Mouse (Mus musculus) heart, embryonic 12.5 days (tissue): ENCODE measurements around the gene Dcaf6. TPM values are rescaled to one million over a fixed set of nuclear protein-coding genes. Genes with fewer than 3 reads are reported as not detected.

ENCODE experiments used
- ATAC-seq: fragments of 200-750 bp; cut with Nextera tagmentation; 2 replicates; pipeline ENCODE4 v1.8.0; 2017; ENCODE audit warnings: moderate TSS enrichment, moderate library complexity; ENCODE audit not compliant: insufficient number of reproducible peaks, low FRiP score
- H3K27ac ChIP-seq: fragments of 300-500 bp; sonication (generic); 2 replicates; pipeline ENCODE4 v1.5.1; 2016; ENCODE audit warnings: mild to moderate bottlenecking, moderate library complexity; ENCODE audit not compliant: poor library complexity, severe bottlenecking
- H3K27me3 ChIP-seq: fragments of 300-500 bp; sonication (generic); replicated peaks from 2 replicates; pipeline ENCODE4 v1.6.1; 2016; ENCODE audit warnings: mild to moderate bottlenecking, moderate library complexity
- H3K36me3 ChIP-seq: fragments of 300-500 bp; sonication (generic); 2 replicates; pipeline ENCODE4 v1.6.1; 2016; ENCODE audit warnings: mild to moderate bottlenecking, moderate library complexity
- H3K4me1 ChIP-seq: fragments of 300-500 bp; sonication (generic); replicated peaks from 2 replicates; pipeline ENCODE4 v1.6.1; 2016; ENCODE audit warnings: mild to moderate bottlenecking
- H3K4me2 ChIP-seq: fragments of 300-500 bp; sonication (generic); 2 replicates; pipeline ENCODE4 v1.6.1; 2016; ENCODE audit warnings: mild to moderate bottlenecking, moderate library complexity
- H3K4me3 ChIP-seq: fragments of 300-500 bp; sonication (generic); 2 replicates; pipeline ENCODE4 v1.5.1; 2016; ENCODE audit warnings: mild to moderate bottlenecking
- H3K9ac ChIP-seq: fragments of 300-500 bp; sonication (generic); 2 replicates; pipeline ENCODE4 v1.6.1; 2016; ENCODE audit warnings: mild to moderate bottlenecking, moderate library complexity
- H3K9me3 ChIP-seq: fragments of 300-500 bp; sonication (generic); replicated peaks from 2 replicates; pipeline ENCODE4 v1.6.1; 2016; ENCODE audit warnings: mild to moderate bottlenecking, moderate library complexity
- WGBS: fragments of 180-500 bp; shearing (Covaris S2); methylation state at CpG from one replicate; pipeline ENCODE4 v1.1.7; 2016; 5-methylcytosine and 5-hydroxymethylcytosine counted together
- polyA plus RNA-seq: library from polyadenylated mRNA; unstranded; fragments of >200 nt; fragmentation: Nextera tagmentation; extraction: Ambion mirVana; gene quantifications from 2 replicates; pipeline ENCODE4 v1.2.1, GENCODE M21; 2016

The Dcaf6 gene
- polyA plus RNA-seq, result 17.9 and 18.7 TPM in 2 replicates

DNA sequence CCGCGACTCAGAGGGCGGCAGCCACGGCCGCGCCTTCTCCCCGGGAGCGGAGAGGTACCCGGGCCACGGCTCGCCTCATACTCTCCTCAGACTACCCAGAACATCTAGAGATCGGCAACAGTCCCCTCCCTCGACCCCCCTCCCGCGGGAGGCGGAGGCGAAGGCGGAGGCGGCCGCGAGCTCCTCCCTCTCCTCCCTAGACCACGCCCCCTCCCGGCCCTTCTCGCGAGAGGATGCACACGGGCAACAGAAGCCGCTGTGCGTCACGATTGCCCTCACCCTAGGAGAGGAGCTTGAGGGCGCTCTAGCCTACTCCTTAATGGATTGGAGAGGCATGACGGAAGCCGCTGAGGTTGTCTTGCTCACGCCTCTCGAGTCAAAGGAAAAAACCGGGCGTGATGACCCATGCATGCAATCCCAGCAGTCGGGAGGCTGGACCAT, at the start of gene Dcaf6, which contains the start of gene Mpc2:
TSS of gene Dcaf6 (minus strand) at position 116 of the 441 bp plus-strand sequence.
TSS of gene Mpc2 (plus strand) at position 278 of the 441 bp plus-strand sequence.
- no peaks in the 10 kb centered on the region for H3K9me3 ChIP-seq
- ATAC-seq, result peak; percentile 92
- H3K4me3 ChIP-seq, result peak within 1 kb of the TSS; percentile 80
- H3K4me2 ChIP-seq, result peak within 1 kb of the TSS; percentile 87
- H3K4me1 ChIP-seq, result peaks cover 4% of the 10 kb centered on the region
- no peaks in the 10 kb centered on the region for H3K27me3 ChIP-seq
- peak within 1 kb of the TSS; percentile 90 for H3K9ac ChIP-seq
- H3K36me3 ChIP-seq, result no peaks in the 10 kb centered on the region
- WGBS, result under 1% methylated on average over 37 of the region's 37 CpGs
- H3K27ac ChIP-seq, result peak within 1 kb of the TSS; percentile 96

DNA sequence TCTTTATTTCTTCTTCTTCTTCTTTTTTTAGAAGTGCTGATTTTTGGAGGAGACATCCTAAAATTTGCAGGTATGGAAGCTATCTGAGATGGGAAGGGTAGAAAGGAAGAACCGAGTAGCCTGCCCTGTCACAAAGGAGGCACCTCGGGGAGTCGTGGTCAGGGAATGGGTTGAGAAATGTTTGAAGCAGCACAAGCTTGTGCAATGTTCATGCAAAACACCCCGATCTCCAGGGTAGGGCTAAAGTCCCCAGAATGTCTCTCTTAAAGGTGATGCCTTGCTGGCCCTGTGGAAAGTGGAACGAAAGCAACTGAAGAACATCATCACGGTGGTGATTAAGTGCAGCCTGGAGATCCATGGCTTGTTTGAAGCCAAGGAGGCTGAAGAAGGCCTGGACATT, 46.0 kb upstream of the Dcaf6 start:
- Histone ChIP-seq H3K4me3 (no peak overlapping the region), H3K27me3 (no peaks in the 10 kb centered on the region), H3K36me3 (no peaks in the 10 kb centered on the region), H3K27ac (no peak overlapping the region), H3K4me1 (peaks cover 18% of the 10 kb centered on the region), H3K9me3 (no peaks in the 10 kb centered on the region), H3K4me2 (no peak overlapping the region), H3K9ac (no peak overlapping the region)
- 80% methylated on average over 6 of the region's 6 CpGs for WGBS
- no peak for ATAC-seq

DNA sequence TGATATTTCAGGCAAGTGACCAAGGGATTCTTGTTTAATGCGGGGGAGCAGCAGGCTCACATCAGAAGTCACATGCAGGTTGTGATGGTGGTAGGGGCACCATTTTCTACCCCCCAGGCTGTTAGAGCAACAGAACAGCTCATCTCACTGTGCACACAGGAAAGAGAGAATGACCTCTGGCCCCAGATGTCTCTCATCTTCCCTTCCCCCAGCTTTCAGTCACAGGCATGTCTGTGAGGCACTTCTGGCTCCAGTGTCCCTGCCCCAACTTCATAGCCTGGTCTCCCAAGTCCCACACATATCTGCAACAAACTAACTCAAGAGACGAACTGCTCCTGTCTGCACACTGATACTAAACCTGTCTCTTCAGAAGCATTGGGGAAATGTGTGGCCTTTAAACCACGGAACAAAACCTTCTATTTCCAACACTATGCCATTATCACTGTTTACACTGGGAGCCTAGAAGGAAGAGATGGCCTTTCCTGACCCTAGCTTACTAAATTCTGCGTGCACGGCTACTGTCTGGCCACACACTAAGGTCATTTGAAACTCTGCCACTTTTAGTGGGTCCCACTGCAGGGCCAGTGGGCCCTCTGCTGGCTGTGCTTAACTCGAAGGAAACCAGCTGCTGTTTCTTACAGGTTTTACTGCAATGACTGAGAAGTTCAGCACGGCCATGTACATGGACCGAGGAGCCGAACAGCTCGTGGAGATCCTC, 43.2 kb upstream of the Dcaf6 start:
- 30% methylated on average over 10 of the region's 10 CpGs for WGBS
- Histone ChIP-seq H3K9ac (no peak overlapping the region; the same call in 1 of the 2 replicates), H3K27me3 (no peaks in the 10 kb centered on the region), H3K27ac (no peak overlapping the region), H3K4me2 (no peak overlapping the region; the same call in 1 of the 2 replicates), H3K9me3 (no peaks in the 10 kb centered on the region), H3K36me3 (no peaks in the 10 kb centered on the region), H3K4me3 (no peak overlapping the region), H3K4me1 (peaks cover 18% of the 10 kb centered on the region)
- peak; percentile 48; the same call in 1 of the 2 replicates for ATAC-seq

DNA sequence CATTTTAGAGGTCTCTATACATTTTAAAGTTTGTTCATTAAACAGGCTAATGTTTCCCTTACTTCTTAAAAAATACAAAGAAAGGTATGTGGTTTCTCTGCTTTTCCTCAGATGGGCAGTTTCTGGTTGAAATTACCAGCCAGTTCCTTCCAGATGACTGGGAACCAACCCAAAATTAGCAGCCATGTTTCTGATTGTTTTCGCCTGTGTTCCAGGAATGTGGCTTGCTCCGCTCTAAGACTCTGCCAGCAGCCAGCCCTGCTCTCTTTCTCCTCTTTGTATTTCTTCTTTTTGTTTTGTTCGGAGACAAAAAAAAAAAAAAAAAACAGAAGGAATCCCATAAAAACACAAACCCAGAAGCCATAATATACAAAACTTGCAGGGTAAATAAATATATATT, 38.6 kb upstream of the Dcaf6 start:
- H3K4me3 ChIP-seq, result no peak overlapping the region
- H3K27ac ChIP-seq, result no peak overlapping the region
- H3K27me3 ChIP-seq, result no peaks in the 10 kb centered on the region
- no peaks in the 10 kb centered on the region for H3K9me3 ChIP-seq
- H3K4me2 ChIP-seq, result no peak overlapping the region
- no peaks in the 10 kb centered on the region for H3K36me3 ChIP-seq
- no peak overlapping the region for H3K9ac ChIP-seq
- no peak for ATAC-seq
- peaks cover 16% of the 10 kb centered on the region for H3K4me1 ChIP-seq
- 55% methylated on average over 3 of the region's 3 CpGs for WGBS

DNA sequence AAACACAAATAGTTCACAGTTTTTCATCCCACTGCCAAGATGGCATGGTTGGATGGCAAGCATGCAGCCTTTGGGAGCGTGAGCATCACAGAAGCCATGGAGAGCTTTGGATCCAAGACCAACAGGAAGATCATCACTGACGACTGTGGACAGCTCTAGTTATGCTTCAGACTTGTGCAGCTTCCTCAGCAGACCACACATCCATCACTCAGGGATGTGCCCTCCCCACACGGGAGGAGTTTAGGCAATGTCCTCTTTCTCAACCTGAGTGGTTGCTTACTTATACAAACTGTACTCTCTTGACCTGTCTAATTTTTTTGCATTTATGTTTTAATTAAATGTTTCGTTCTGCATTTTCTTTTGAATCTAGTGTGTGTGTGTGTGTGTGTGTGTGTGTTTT, 28.9 kb upstream of the Dcaf6 start:
- 76% methylated on average over 4 of the region's 4 CpGs for WGBS

DNA sequence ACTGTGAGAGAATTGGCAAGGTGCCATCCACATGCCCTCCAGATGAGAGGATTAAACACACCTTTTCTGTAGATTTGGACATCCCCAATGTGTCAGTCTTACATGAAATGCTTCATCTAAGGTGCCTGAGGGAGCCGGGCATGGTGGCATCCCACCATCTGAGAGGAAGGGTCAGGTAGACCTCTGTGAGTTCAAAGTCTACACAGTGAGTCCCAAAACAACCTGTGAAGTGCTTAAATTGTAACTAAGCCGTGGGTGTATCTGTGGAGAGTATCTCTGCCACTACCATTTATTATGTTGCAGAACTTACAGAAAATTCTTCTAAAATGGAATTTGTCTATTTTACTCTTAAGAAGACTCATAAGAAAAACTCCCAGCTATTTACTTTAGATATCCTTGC, 25.8 kb upstream of the Dcaf6 start:
- Histone ChIP-seq H3K4me2 (no peak overlapping the region), H3K27ac (no peak overlapping the region), H3K4me1 (no peaks in the 10 kb centered on the region), H3K4me3 (no peak overlapping the region), H3K9me3 (no peaks in the 10 kb centered on the region), H3K36me3 (peaks cover 14% of the 10 kb centered on the region), H3K9ac (no peak overlapping the region), H3K27me3 (no peaks in the 10 kb centered on the region)
- WGBS, result 76% methylated on average over 2 of the region's 2 CpGs
- ATAC-seq, result no peak

More for the DNA sequence above, 28.9 kb upstream of the Dcaf6 start:
- ATAC-seq, result no peak
- H3K36me3 ChIP-seq, result no peaks in the 10 kb centered on the region
- H3K4me1 ChIP-seq, result no peaks in the 10 kb centered on the region
- H3K9ac ChIP-seq, result no peak overlapping the region
- H3K27ac ChIP-seq, result no peak overlapping the region
- H3K4me2 ChIP-seq, result no peak overlapping the region
- no peaks in the 10 kb centered on the region for H3K9me3 ChIP-seq
- no peaks in the 10 kb centered on the region for H3K27me3 ChIP-seq
- no peak overlapping the region for H3K4me3 ChIP-seq

DNA sequence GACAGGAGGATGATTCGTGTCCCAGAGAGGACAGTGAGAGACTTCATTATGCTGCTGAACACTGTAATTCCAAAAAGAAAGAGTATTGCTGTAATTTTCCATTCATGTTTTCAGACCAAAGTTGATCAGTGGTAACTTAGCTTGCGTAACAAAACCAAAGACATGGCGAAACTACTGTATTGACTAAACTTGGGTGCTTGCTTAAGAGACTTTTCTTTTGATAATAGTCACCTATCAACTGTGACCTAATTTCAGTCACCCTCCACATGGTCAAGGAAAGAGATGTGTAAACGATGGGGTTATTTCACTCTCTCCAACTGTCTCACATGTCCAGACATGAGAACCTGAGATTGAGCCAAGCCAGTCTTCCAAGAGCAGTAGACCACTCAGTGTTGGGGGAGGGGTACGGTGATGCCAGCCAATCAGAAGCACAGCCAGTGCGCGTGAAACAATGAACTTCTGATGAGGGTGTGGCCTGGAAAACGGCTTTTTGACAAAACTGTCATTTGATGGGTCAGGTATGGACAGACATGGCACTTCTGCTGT, 24.5 kb upstream of the Dcaf6 start, which contains the start of gene Adcy10:
TSS of gene Adcy10 (plus strand) at position 496 of the 546 bp plus-strand sequence.
- Histone ChIP-seq H3K27ac (no peak within 1 kb of the TSS), H3K9ac (no peak within 1 kb of the TSS), H3K4me3 (no peak within 1 kb of the TSS), H3K27me3 (no peaks in the 10 kb centered on the region), H3K4me2 (no peak within 1 kb of the TSS), H3K9me3 (no peaks in the 10 kb centered on the region), H3K36me3 (peaks cover 19% of the 10 kb centered on the region), H3K4me1 (no peaks in the 10 kb centered on the region)
- no peak for ATAC-seq
- 87% methylated on average over 8 of the region's 8 CpGs for WGBS

DNA sequence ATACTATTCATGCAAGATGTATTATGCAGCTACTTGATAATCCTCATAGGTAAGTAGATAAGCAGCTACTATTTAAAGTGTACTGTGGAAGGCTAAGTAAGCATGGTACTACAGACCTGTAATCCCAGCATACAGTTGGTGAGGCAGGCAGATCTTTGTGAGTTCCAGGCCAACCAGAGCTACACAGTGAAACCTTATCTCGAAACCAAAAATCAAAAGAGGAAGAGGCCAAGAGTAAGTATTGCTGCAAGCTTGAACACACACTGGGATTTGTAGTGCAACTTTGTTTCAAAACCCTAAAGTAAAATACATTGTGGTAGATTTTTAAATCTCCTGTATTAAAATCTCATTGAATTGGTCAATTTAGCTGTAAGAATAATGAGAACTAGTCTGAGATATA, 11.2 kb upstream of the Dcaf6 start:
- H3K4me2 ChIP-seq, result no peak overlapping the region
- H3K27ac ChIP-seq, result no peak overlapping the region
- WGBS, result 79% methylated on average over 1 of the region's 1 CpGs
- no peaks in the 10 kb centered on the region; the same call in 1 of the 2 replicates for H3K4me1 ChIP-seq
- H3K9me3 ChIP-seq, result no peaks in the 10 kb centered on the region
- ATAC-seq, result no peak
- H3K4me3 ChIP-seq, result no peak overlapping the region
- H3K27me3 ChIP-seq, result no peaks in the 10 kb centered on the region
- 0 out of 2 replicates have a peak, but pooled peaks cover 3% of the 10 kb centered on the region for H3K36me3 ChIP-seq
- no peak overlapping the region for H3K9ac ChIP-seq

DNA sequence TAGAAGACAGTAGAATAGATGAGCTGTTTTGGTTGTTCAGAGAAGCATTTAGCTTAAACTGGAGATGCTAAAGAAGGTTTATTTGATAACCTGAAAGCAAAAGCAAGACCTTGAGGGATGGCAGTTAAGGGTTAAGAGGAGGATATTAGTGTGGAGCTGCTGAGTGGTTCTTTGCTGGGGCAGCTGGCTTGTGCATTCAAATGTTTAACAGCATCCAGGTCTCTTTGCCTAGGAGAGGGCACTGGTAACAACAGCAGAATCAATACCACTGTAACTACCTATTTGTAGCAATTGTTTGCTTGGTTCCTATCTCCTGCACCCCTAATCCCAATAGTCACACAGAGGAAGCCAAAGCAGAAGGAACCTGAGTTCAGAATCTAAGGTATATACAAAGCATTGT, 9.4 kb upstream of the Dcaf6 start:
- Histone ChIP-seq H3K27me3 (no peaks in the 10 kb centered on the region), H3K36me3 (no peaks in the 10 kb centered on the region), H3K9me3 (no peaks in the 10 kb centered on the region), H3K4me1 (no peaks in the 10 kb centered on the region; the same call in 1 of the 2 replicates), H3K9ac (no peak overlapping the region), H3K27ac (no peak overlapping the region), H3K4me2 (no peak overlapping the region), H3K4me3 (no peak overlapping the region)
- no peak for ATAC-seq

DNA sequence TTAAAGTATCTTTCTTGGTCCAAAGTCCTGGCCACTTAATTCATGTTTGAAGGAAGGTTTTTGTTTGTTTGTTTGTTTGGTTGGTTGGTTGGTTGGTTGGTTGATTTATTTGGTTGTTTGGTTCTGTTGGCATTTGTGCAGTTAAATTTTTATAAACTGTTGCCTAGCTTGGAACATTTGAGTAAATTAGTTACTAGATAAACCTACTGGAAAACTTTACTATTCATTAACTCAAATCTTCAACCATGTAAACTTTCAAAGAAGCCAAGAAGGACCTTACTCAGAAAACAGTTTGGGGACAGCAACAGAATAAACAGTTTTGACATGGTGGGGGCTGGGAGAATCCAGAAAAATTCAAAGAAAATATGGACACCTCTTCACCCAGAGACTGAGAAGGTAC, 8.7 kb upstream of the Dcaf6 start:
- ATAC-seq, result no peak
- H3K4me2 ChIP-seq, result no peak overlapping the region
- H3K4me1 ChIP-seq, result no peaks in the 10 kb centered on the region; the same call in 1 of the 2 replicates

DNA sequence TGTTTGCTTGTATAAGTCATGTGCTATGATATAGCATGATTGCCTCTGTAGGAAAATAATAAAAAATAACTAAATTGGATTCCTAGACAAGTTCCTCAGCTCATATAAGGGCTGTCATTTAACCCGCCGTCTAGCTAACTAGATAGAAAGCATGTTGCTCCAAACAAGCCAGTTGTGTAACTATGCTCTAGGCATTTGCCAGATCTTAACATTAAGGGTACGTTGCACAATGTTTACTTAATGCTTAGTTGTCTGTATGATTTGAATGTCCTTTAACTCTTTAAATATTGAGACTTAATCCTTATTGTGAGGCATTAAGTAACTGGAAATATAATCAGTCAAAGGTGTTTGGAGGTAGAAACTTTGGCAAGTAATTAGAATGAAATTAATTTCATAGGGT, 4.3 kb upstream of the Dcaf6 start:
- Histone ChIP-seq H3K9ac (no peak overlapping the region), H3K27me3 (no peaks in the 10 kb centered on the region), H3K36me3 (no peaks in the 10 kb centered on the region), H3K27ac (no peak overlapping the region), H3K4me3 (no peak overlapping the region), H3K4me2 (no peak overlapping the region), H3K9me3 (no peaks in the 10 kb centered on the region), H3K4me1 (peaks cover 4% of the 10 kb centered on the region)
- no peak for ATAC-seq
- 88% methylated on average over 3 of the region's 3 CpGs for WGBS

More for the DNA sequence above, 8.7 kb upstream of the Dcaf6 start:
- Histone ChIP-seq H3K27ac (no peak overlapping the region), H3K9ac (no peak overlapping the region), H3K9me3 (no peaks in the 10 kb centered on the region), H3K4me3 (no peak overlapping the region), H3K27me3 (no peaks in the 10 kb centered on the region), H3K36me3 (no peaks in the 10 kb centered on the region)
